Mouse (Mus musculus) left cerebral cortex, adult 2 months (tissue): Measurements from ENCODE around the gene Kcnk2. TPM values are rescaled to one million over a fixed set of nuclear protein-coding genes. Genes with fewer than 3 reads are reported as not detected.

ENCODE experiments used
- DNase-seq, 2 experiments: peaks; one replicate each; pipeline ENCODE4 v3.0.0; 2021 to 2022; ENCODE audit warnings: low spot score in 2 of 2, mixed read lengths in 1 of 2; ENCODE audit errors: extremely low spot score in 1 of 2
- H3K27ac ChIP-seq: fragments of 200-600 bp; 2 replicates; pipeline ENCODE4 v1.8.1; 2022
- H3K4me3 ChIP-seq: fragments of 200-600 bp; 2 replicates; pipeline ENCODE4 v1.8.1; 2022
- CTCF ChIP-seq: fragments of 200-600 bp; IDR thresholded peaks from 2 replicates; pipeline ENCODE4 v1.8.1; 2022; ENCODE audit warnings: antibody characterized with exemption, mild to moderate bottlenecking, moderate library complexity
- intact Hi-C: fragments of 180-260 bp; cut with DNase I; formaldehyde crosslinking; loops from one replicate; pipeline ENCODE4 v1.15.1; 2025
- microRNA-seq, 2 experiments: library from miRNA; unstranded; fragments of <30 nt; microRNA quantifications; one replicate each; pipeline ENCODE4 v1.2.0; 2021
- total RNA-seq, 2 experiments: library from RNA; stranded (reverse); gene quantifications; 2 replicates each; pipeline ENCODE4 v1.2.3; 2021

Gene Kcnk2
- total RNA-seq, 2 experiments from 2014 or later, result 57.9 to 61.5 TPM

DNA sequence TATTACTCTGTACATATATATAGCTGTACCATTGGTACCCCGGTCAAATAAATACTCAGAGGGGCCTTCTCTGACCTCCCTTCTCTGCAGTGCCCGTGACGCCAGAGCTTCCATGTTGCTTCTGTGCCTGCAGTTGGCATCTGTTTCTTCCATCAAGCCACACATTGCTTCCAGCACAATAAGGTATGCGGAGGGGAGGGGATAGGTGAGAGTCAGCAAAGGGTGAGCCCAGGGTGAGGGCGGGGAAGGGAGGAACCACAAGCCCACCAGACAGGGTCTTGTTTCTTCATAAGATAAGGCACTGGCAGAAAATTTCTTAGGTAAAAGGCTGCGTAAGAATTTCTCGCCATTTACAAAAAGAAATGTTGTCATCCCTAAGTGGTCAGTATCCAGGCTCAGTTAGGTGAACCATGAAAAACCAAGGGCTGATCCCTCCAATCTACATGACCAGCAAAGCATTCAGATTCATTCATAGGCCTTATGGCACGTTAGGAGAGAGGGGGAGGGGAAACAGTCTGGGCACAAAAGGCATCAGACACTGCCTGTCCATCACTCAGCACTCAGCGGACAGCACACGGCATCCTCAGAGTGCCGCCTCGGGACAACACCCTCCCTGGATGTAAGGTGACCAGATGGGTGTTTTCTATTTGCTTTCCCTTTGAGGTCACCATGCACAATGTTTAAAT lies 192.9 kb downstream of the Kcnk2 start:
- TF ChIP-seq CTCF, result no peak
- no peak for DNase-seq
- Histone ChIP-seq H3K27ac (no peak overlapping the region), H3K4me3 (no peak overlapping the region)
- intact Hi-C loops, result no loop called here

- no peak overlapping the region for H3K4me3 ChIP-seq
- DNase-seq, result no peak
- TF ChIP-seq CTCF, result no peak
- intact Hi-C loops, result no loop called here
- no peak overlapping the region for H3K27ac ChIP-seq
Measured at GRCm38 (mm10) chr1:189208605-189209004, 193.5 kb downstream of the Kcnk2 start.

DNA sequence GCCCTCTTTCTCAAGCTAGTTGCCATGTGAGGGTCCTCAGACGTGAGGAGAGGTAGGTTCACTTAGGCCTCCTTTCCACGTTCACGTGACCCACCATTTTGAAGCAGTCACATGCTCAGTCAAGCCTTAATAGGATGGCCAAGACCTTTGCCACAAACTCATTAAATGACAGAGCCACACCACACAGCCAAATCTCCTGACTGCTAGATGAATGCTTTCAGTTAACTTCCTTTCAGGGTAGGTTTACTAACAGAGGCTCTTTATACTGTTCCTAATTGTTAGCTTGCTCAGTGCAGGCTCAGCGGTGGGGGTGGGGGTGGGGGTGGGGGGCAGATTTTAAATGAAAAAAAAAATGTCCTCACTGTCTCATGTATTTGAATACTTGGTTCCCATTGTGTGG lies 206.3 kb downstream of the Kcnk2 start:
- no peak for TF ChIP-seq CTCF
- no peak overlapping the region for H3K27ac ChIP-seq
- DNase-seq, result no peak
- no peak overlapping the region for H3K4me3 ChIP-seq
- intact Hi-C loops, result no loop called here

DNA sequence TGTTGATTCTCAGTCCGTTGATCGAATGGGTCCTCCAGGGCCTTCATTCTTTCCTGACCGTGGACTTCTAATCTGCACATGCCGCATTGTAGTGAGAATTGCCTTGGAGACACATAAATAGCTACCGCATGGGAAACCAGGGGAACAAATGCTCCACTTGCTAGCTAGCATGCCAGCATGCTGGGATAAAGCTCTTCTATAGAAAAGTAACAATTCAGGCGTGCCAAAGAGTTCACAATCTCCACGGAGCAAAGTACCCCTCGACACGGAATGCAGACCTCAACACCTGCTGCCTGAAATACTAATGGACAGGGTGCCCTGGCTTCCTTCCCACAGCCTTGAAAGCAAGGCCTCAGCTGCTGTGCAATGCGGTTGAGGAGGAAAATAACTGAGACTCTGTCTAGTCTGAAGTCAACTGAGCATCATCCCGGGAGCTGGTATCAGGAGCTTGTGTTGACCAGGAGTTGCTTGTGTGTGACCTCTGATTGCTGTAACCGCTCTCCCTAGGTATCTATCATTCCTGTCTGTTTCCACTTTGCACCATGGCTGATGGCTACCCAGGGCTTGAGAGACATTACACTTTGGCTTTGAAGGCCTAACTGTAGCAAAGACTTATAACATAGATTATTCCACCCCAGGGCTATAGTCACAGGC lies 214.2 kb downstream of the Kcnk2 start:
- intact Hi-C loops, result no loop called here
- peak; percentile 20 to 39 for DNase-seq
- Histone ChIP-seq H3K27ac (no peak overlapping the region), H3K4me3 (no peak overlapping the region)
- no peak for TF ChIP-seq CTCF

DNA sequence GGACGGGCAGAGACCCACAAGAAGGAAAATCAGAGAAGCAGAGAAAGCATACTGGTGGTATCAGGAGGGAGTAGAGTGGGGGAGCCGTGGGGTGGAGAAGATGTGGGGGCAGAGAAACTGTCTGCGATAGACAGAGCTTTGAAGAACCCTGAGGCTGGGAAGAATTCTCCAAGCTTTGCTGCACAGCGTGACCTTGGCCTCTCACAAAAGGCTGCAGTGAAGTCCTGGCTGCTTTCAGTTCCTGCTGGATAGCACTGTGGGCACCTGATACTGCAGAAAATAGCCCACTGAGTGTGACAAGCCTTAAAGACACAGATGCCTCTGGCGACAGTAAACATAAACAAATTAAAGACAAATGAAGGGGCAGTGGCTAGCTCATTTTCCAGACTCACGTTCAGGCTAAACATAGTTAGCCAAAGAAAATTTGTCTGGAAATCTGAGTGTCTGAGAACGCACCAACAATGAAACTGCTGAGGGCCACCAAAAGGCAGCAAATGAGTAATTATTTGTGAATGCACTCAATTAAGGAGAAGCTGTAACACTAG lies 216.8 kb downstream of the Kcnk2 start:
- Histone ChIP-seq H3K27ac (peak overlapping the region; percentile 19; the same call in 1 of the 2 replicates), H3K4me3 (no peak overlapping the region)
- intact Hi-C loops, result no loop called here
- no peak for DNase-seq
- TF ChIP-seq CTCF, result no peak

DNA sequence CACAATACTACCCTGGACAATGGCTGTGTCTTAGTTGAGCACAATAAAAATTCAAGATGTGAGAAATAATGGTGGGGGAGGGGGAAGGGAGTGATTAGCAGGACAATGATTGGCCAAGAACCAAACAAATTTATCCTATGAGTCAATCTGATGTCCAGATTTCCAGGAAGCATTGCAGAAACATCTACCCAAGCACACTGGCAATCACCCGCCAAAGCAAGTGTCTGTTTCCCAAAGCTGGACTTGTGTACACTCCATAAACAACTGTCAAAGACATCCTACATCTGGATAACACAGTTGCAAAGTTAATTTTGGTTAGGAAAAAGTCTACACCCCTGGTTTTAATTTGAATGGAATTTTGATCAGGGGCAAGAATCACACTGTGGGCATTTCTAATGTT lies 224.3 kb downstream of the Kcnk2 start:
- H3K4me3 ChIP-seq, result no peak overlapping the region
- intact Hi-C loops, result no loop called here
- no peak for TF ChIP-seq CTCF
- no peak overlapping the region for H3K27ac ChIP-seq
- DNase-seq, result no peak

- intact Hi-C loops, result no loop called here
Measured at GRCm38 (mm10) chr1:189173479-189173878, 228.6 kb downstream of the Kcnk2 start.

GRCm38 (mm10) chr1:189171138-189171537 lies 230.9 kb downstream of the Kcnk2 start:
- DNase-seq, result no peak
- Histone ChIP-seq H3K4me3 (no peak overlapping the region), H3K27ac (no peak overlapping the region)
- intact Hi-C loops, result no loop called here
- no peak for TF ChIP-seq CTCF

More at GRCm38 (mm10) chr1:189173479-189173878, 228.6 kb downstream of the Kcnk2 start:
- no peak for TF ChIP-seq CTCF
- Histone ChIP-seq H3K4me3 (no peak overlapping the region), H3K27ac (no peak overlapping the region)
- DNase-seq, result no peak

DNA sequence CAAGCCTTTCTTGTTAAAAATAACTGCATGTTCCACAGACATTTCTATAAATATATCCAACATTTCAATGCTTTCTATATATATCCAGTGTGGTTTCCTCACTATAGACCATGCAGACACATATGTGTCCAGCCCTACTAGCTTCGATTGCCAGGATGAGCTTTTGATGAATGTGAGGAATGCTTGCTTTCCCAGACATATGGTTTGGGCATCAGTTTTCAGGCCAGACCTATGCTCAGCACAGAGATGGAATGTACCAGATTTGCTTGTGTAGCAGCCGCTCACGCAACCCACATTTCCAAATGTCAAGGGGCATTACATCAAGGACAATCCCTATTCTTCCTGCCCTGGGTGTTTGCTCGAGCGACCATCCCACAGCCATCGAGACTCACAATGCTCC lies 236.3 kb downstream of the Kcnk2 start:
- TF ChIP-seq CTCF, result no peak
- no peak overlapping the region for H3K4me3 ChIP-seq
- H3K27ac ChIP-seq, result no peak overlapping the region
- DNase-seq, result no peak
- intact Hi-C loops, result no loop called here

- no peak for DNase-seq
- no peak overlapping the region for H3K4me3 ChIP-seq
- intact Hi-C loops, result no loop called here
Measured at GRCm38 (mm10) chr1:189165141-189165540, 236.9 kb downstream of the Kcnk2 start.

GRCm38 (mm10) chr1:189164721-189165120 lies 237.4 kb downstream of the Kcnk2 start:
- H3K27ac ChIP-seq, result no peak overlapping the region
- no peak for TF ChIP-seq CTCF
- H3K4me3 ChIP-seq, result no peak overlapping the region
- intact Hi-C loops, result no loop called here
- DNase-seq, result no peak

More at GRCm38 (mm10) chr1:189165141-189165540, 236.9 kb downstream of the Kcnk2 start:
- TF ChIP-seq CTCF, result no peak
- H3K27ac ChIP-seq, result no peak overlapping the region

- no peak for DNase-seq
- intact Hi-C loops, result no loop called here
- H3K27ac ChIP-seq, result no peak overlapping the region
- TF ChIP-seq CTCF, result no peak
- no peak overlapping the region for H3K4me3 ChIP-seq
Measured at GRCm38 (mm10) chr1:189164241-189164640, 237.8 kb downstream of the Kcnk2 start.

Small RNAs within 50 kb of the gene (microRNA-seq; reads per million reads assigned to microRNA genes)
- 0 reads per million in 2 experiments for gene Gm24092
